Mouse (Mus musculus): Measurements from ENCODE around the gene Phlpp1. TPM values are rescaled to one million over a fixed set of nuclear protein-coding genes. Genes with fewer than 3 reads are reported as not detected.

Gene Phlpp1
- polyA plus RNA-seq, 1 experiment from 2014 or later = 8.3 TPM

DNA sequence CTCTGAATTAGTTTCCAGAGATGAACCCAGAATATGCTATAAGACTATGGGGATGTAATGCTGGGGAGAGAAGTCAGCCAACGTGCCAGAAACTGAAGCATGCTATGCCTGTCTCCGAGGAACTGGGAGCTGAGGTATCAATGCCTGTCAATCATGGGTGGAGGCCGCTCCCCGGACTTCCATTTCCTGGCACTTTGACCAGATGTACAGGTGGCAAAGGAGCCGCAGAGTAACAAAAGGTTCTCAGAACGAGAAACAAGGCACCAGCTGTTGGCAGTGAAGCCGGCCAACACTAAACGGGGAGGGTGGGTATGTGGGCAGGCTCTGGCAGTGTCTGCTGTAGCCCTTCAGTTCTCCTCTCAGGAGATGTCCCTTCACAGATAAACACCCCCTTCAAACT, 256.6 kb downstream of the Phlpp1 start:
- 21% methylated on average over 8 of the region's 8 CpGs for WGBS
- Histone ChIP-seq H3K4me3 (ENCODE audit: low read depth, low read length) (no peak overlapping the region), H3K9me3 (replicated peaks; ENCODE audit: control insufficient read depth, low read length) (no peaks in the 10 kb centered on the region), H3K9ac (ENCODE audit: low read length) (no peak overlapping the region), H3K4me1 (ENCODE audit: control insufficient read depth, insufficient read depth, low read length) (peaks cover 10% of the 10 kb centered on the region), H3K27ac (ENCODE audit: low read depth, low read length) (0 out of 2 replicates have a peak overlapping the region, but pooled peaks have one; percentile 33), H3K27me3 (replicated peaks; ENCODE audit: control insufficient read depth, insufficient read depth, low read length) (no peaks in the 10 kb centered on the region), H3K36me3 (ENCODE audit: control insufficient read depth, insufficient read depth, low read length) (no peaks in the 10 kb centered on the region), H3K4me2 (ENCODE audit: low read length) (no peak overlapping the region)
- peak; percentile 84 for ATAC-seq
- peak; percentile 82 for DNase-seq (ENCODE audit: low spot score)

DNA sequence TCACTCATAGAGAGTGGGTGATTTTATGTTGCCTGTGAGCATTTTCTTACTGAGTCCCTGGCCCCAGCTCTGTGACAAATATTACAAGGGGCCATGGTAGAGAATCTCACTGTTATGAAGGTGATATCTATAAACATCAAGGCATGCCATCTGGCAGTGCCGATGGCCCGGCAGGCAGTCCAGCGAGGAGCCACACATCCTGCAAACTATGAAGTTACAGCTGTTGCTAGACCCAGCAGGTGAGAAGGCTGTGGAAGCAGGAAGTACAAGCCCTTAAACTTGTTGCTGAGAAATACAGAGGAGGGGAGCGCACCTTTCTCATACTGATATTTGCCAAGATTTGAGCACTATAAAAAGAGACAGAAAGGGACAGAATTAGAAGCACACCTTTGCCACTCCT, 257.0 kb downstream of the Phlpp1 start:
- DNase-seq (ENCODE audit: low spot score) = peak; percentile 9
- Histone ChIP-seq H3K4me1 (ENCODE audit: control insufficient read depth, insufficient read depth, low read length) (peaks cover 10% of the 10 kb centered on the region), H3K4me3 (ENCODE audit: low read depth, low read length) (no peak overlapping the region), H3K27ac (ENCODE audit: low read depth, low read length) (0 out of 2 replicates have a peak overlapping the region, but pooled peaks have one; percentile 33), H3K9ac (ENCODE audit: low read length) (no peak overlapping the region), H3K9me3 (replicated peaks; ENCODE audit: control insufficient read depth, low read length) (no peaks in the 10 kb centered on the region), H3K36me3 (ENCODE audit: control insufficient read depth, insufficient read depth, low read length) (no peaks in the 10 kb centered on the region), H3K4me2 (ENCODE audit: low read length) (no peak overlapping the region), H3K27me3 (replicated peaks; ENCODE audit: control insufficient read depth, insufficient read depth, low read length) (no peaks in the 10 kb centered on the region)
- 68% methylated on average over 4 of the region's 4 CpGs for WGBS
- peak; percentile 30 for ATAC-seq

DNA sequence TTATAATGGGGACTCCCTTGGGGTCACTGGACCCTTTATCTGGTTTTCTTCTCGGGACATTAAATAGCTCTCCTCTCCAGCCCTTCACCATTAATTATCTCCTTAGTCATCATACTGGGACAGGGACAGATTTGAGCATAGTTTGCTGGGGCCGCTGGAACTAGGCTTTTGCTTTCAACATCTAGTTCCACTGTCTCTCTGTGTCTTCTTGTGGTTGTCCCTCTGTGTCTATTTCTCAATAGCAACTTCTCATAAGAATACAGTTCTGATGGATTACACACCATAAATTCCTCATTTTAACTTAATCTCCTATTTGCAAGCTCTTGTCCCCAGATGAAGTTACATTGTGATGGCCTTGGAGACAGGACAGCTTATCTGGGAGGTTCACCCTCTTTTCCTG, 262.0 kb downstream of the Phlpp1 start:
- H3K9ac ChIP-seq (ENCODE audit: low read length) = no peak overlapping the region
- H3K36me3 ChIP-seq (ENCODE audit: control insufficient read depth, insufficient read depth, low read length) = no peaks in the 10 kb centered on the region
- no peaks in the 10 kb centered on the region for H3K9me3 ChIP-seq (replicated peaks; ENCODE audit: control insufficient read depth, low read length)
- H3K4me3 ChIP-seq (ENCODE audit: low read depth, low read length) = no peak overlapping the region
- ATAC-seq (no peak), DNase-seq (ENCODE audit: low spot score) (no peak)
- H3K27ac ChIP-seq (ENCODE audit: low read depth, low read length) = no peak overlapping the region
- H3K27me3 ChIP-seq (replicated peaks; ENCODE audit: control insufficient read depth, insufficient read depth, low read length) = no peaks in the 10 kb centered on the region
- WGBS = 59% methylated on average over 2 of the region's 2 CpGs
- no peak overlapping the region for H3K4me2 ChIP-seq (ENCODE audit: low read length)
- peaks cover 2% of the 10 kb centered on the region for H3K4me1 ChIP-seq (ENCODE audit: control insufficient read depth, insufficient read depth, low read length)

Other genes with a start within 250 kb of the Phlpp1 start
- 1.6 and 1.7 TPM in 2 replicates for gene Zcchc2, start 181.3 kb upstream of the Phlpp1 start, polyA plus RNA-seq (2014; fragmentation: Nextera tagmentation; extraction: Ambion mirVana)